Mouse (Mus musculus) forelimb bud, embryonic 11.5 days (tissue): ENCODE measurements at regions not wholly inside any gene's neighbourhood (a gene's known extent, or its start where the extent isn't known, plus 50 kb on each side); places are given as distances from the start of the nearest gene placed in this dataset.

Source experiments
- DNase-seq: peaks from one replicate; pipeline ENCODE4 v3.0.0-alpha.2; 2012; ENCODE audit warnings: low read depth, low spot score

GRCm38 (mm10) chr3:17795271-17796260 is 152.6 kb upstream of the Cypt12 start:
- no peak for DNase-seq

- no peak for DNase-seq
Measured at GRCm38 (mm10) chr3:17796766-17797165, 151.4 kb upstream of the Cypt12 start.

DNA sequence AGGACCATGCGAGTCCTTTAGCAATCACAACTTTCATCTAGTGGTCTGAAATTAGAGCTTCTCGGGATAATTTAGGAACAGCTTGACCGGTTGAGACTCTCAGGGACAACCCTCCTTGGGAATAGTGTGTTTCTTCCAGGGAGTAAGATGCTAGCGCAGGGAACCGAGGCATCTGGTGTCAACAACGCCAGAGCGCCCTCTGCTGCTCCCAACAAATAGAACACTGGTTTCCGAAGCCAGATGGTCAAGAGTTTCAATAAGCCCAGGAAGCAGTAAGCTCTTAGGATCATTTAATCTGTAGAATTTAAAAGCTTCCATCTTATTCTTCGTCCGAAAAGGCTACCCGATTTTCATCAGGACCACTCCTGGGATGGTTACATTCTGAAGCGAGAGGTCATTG is 149.8 kb upstream of the Cypt12 start:
- DNase-seq, result peak; percentile 74

DNA sequence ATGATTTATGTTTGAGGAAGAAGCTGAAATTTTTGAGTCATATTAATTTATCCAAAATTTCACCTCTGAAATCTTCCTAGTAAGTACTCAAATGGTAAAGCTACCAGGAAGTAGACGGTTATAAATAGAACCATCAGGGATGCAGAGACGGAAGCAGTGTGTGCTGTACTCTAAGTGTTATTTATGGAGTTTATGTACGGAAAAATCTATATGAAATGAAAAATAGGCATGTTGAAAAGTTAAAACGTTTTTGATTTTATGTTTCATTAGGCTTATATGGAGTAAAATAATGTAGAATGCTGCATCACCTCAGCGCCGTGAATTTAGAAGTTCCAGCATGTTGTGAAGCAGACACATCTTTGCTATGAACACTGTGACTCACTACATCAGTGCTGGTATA is 149.1 kb upstream of the Cypt12 start:
- DNase-seq, result no peak

GRCm38 (mm10) chr3:17800810-17801209 is 147.4 kb upstream of the Cypt12 start:
- DNase-seq, result no peak

GRCm38 (mm10) chr3:17801479-17801878 is 146.7 kb upstream of the Cypt12 start:
- no peak for DNase-seq

GRCm38 (mm10) chr3:17805185-17805584 is 143.0 kb upstream of the Cypt12 start:
- no peak for DNase-seq

DNA sequence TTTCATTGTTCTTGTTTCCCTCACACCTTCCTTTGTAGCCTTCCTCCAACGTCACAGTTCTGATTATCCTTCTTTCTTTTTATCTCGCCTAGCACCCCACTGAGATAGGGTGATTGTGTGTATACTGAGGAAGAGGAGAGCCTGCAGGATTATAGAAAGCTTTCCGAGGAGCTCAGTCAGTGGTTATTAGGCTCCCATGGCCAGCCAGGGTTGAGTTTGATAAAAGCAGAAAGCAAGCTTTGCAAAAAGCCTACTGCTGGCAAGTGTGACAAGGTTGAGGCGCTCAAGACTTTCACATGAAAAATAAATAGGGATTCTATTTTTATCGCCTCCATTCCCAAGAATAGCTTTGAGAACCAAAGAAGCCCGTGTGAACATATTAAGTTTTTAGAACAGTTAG is 136.9 kb upstream of the Cypt12 start:
- no peak for DNase-seq

DNA sequence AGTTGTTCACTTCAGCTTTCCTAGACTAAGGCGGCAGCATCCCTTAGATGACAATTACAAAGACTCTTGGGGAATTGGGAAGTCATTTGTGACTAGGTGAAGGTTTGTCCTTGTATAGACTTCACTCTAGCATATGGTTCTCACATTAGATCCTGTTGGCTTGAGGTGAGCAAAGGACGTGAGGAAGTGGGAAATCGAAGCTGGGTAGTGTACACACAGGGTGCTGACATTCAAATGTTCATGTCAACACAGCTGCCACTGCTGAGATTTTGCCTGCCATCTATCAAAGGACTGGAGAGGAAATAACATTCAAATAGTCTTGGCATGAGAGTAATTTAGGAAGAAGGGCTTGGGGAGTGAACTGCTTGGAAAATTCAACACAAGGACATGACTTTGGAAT is 124.0 kb upstream of the Cypt12 start:
- DNase-seq, result no peak

DNA sequence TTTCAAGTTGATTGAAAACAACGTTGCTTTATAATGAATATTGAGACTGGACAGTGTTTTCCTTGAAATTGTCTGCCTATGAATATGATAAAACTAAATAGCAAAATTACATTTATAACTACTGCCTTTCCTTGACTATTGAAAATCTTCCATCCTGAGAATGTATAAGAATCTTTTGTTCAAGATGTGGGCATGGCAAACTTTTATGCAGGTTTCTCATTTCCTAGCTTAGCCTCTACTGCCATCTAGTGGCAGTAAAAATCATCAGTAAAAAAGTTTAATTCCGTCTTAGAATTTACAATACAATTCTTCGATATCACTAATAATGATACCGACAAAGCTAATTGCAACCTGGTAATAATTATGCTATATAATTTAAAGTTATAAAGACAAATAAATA is 123.5 kb upstream of the Cypt12 start:
- peak; percentile 48 for DNase-seq

DNA sequence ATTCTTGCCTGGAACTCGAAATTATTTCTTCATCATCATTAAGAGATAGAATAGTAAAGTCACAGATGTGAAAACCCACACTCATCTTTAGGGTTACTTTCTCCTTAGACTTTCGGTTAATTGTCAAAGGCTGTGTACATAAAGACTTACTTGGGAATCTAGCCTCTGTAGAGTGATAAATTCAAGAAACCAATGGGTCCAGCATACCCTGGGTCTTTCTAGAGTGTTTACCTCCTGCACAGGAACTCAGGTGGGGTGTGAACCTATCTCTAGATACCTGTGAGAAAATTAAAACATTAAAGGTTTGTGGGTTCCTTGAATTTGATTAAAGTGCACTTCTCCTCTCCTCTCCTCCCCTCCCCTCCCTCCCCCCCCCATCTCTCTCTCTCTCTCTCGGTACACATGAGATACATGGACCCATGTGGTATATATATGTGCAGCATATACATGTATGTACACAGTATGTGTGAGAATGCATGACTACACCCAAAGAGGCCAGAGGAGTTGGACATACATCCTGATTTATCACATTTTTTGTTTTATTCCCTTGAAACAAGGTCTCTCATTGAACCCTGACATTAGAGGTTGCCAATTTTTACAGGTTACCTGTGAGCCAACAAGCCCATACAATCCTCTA is 122.8 kb upstream of the Cypt12 start:
- no peak for DNase-seq

DNA sequence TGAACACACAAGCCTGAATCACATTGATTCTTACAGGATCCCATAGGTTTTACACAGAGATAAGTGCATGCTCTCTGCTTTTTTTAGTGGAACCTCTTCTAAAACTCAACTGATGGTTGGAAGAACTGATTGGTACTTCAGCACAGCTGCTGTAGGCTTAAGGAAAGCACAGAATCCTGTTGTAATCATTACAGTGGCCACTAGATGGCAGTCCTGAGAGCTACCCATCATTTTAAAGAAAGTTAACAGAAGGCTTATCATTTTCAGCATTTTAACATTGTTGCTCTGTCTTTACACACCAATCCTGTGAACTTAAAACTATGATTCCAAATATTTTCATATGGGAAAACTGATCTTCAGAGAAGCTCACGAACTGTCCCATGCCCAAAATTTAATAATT is 113.5 kb upstream of the Cypt12 start:
- peak; percentile 49 for DNase-seq

- no peak for DNase-seq
Measured at GRCm38 (mm10) chr3:17847609-17848008, 100.6 kb upstream of the Cypt12 start.

- DNase-seq, result peak; percentile 38
Measured at GRCm38 (mm10) chr3:17848181-17848580, 100.0 kb upstream of the Cypt12 start.

- DNase-seq, result no peak
Measured at GRCm38 (mm10) chr3:17862367-17862766, 85.8 kb upstream of the Cypt12 start.

DNA sequence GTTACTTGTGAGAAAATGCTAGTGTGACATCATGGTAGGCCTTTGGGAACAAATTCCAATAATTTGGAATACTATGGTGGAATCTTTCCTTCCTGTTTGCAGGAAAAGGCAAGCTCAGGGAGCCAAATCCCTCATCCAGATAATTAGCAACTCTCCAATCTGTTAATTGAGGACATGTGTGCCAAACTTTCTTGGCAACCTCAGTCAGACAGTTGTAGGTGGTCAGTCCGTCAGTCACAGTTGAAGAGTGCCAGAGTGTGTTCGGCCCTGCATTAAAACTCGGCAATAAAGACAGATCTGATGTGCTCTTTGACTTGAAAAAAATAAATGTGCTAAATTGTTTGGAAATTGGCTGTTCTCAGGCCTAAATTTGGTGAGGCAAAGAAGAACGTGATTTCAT is 83.1 kb upstream of the Cypt12 start:
- DNase-seq, result no peak

DNA sequence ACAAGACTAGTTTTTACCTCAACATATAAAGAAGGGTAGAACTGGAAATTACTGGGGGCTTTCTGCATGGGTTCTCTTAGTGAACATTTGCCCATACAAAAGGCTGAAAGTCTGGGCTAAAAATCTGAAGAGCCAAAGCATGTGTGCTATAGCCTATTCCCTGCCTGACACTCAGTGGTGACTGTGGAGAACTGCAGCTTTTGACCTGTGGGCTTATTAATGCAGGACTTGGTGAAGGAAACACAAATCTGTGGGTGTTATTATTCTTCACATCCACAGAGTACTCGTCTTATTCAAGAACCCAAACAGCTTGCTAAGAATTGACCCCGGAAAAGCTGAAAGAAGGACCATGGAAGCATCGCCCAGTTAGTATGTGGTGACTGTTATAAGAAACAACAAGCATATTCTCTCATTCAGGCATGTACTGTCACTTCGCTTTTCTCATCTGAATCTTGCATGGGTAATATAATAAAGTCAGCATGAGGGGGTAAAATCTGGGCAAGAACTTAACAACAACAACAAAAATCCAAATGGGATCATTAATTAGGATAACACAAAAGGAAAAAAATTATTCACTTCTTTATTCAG is 77.2 kb upstream of the Cypt12 start:
- DNase-seq, result peak; percentile 10

- DNase-seq, result no peak
Measured at GRCm38 (mm10) chr3:17895869-17896268, 52.3 kb upstream of the Cypt12 start.

DNA sequence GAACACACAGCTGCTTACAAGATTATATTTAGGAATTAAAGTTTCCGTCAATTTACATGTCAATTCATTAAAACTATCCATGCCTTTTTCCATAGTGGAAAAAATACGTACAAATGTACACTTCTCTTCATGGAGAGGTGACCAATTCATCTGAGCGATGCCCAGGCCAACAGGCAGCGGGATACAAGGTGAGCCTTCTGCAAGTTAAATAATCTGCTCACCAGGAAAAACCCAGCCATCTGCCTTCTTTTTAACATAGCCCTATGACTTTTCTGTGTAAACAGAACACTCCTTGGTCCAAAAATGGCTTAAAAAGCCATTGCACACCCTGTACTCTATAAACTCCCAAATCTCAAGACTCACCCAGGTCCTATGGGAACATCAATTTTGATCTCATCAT is 51.5 kb upstream of the Cypt12 start:
- no peak for DNase-seq
